Mouse (Mus musculus) 3134 (cell line): Measurements from ENCODE around the gene Nup133.

ENCODE experiments used
- DNase-seq: peaks from one replicate; pipeline ENCODE4 v3.0.0-alpha.2; 2011; ENCODE audit warnings: low spot score; ENCODE audit not compliant: insufficient read length; ENCODE audit errors: extremely low read depth

Gene Nup133

GRCm38 (mm10) chr8:123854252-123854651 lies 94.8 kb downstream of the Nup133 start:
- no peak for DNase-seq

- DNase-seq: no peak
Observed at GRCm38 (mm10) chr8:123851590-123851989, 97.5 kb downstream of the Nup133 start.

- no peak for DNase-seq
Observed at GRCm38 (mm10) chr8:123849352-123849751, 99.7 kb downstream of the Nup133 start.

- DNase-seq: no peak
Observed at GRCm38 (mm10) chr8:123847546-123847945, 101.5 kb downstream of the Nup133 start.
